Mouse (Mus musculus) heart, adult 2 months (tissue): ENCODE measurements around the gene Gm49318.

Experiments
- CTCF ChIP-seq: fragments of 200-600 bp; IDR thresholded peaks from 2 replicates; pipeline ENCODE4 v1.8.1; 2022; ENCODE audit warnings: antibody characterized with exemption, mild to moderate bottlenecking, moderate library complexity
- EP300 ChIP-seq: fragments of 200-500 bp; IDR thresholded peaks from 2 replicates; pipeline ENCODE4 v1.6.1; 2011; ENCODE audit warnings: low read depth, low read length, control low read depth; ENCODE audit not compliant: insufficient read depth
- POLR2A ChIP-seq: fragments of 200-500 bp; IDR thresholded peaks from 2 replicates; pipeline ENCODE4 v1.6.1; 2011; ENCODE audit warnings: mild to moderate bottlenecking, low read depth, low read length, control low read depth; ENCODE audit not compliant: insufficient read depth

DNA sequence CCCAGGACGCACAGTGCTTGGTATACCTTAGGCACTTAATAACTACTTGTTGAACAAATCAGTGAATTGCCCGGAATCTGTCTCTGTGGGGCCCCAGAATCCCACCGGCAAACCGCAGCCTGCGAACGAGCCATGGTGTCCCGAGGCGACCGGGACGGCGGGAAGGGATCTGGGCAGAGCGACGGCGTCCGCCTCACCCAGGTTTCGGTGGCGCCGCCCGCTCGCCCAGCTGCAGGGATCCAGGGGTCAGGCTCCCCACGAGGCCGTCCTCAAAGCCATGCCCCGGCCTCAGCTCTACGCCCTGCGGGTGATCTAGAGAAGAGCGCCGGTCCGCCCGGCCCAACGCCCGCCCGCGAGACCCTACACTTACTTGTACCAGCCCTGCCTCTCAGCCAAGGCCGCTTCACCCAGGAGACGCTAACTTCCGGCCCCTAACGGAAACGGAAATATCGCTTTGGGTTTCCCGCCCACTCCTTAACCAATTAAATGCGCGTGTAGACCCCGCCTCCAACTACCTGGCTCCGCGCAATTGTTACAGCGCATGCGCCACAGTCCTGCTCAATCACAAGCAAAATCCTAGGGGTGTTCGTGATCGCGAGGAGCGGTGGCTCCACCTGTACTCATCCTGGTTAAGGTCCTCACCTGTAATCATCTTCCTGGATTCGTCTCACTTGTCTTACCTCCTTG is 45.8 kb upstream of the Gm49318 start, which contains the start of gene Elof1:
- TF ChIP-seq CTCF: no peak
- peak; percentile 88 for TF ChIP-seq POLR2A
- peak; percentile 42; the same call in 1 of the 2 replicates for TF ChIP-seq EP300
